Mouse (Mus musculus) ovary, postnatal 36 days (tissue): ENCODE measurements around the gene Fcrla.
"Not testable (repeated sequence)": the region's sequence is repeated elsewhere in the genome, so short reads cannot be mapped to it uniquely, and the experiment has no call there.

Source experiments
- DNase-seq: peaks from one replicate; pipeline ENCODE4 v3.0.0; 2022; ENCODE audit warnings: low spot score, mixed read lengths

Gene Fcrla

DNA sequence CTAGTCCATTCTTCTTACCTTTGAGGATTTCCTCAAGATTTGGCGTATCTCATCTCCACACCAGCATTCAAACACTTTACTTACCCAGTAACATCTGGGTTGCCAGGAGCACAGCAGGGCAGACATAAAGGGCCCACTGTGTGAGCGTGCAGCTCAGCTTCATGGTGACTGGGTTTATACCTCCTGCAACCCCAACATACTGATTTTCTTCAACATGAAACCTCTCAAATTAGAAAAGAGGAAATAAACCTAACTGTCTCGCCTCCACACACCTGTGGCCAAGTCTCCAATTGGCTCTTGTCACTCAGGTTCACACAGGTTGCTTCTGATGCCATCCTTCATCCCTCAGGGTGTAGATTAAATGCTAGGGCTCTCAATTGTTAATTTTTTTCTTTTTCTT lies at the start of gene Fcrla:
Gene Fcrla (minus strand): TSS at position 206 of the 400 bp plus-strand sequence.
- no peak for DNase-seq

DNA sequence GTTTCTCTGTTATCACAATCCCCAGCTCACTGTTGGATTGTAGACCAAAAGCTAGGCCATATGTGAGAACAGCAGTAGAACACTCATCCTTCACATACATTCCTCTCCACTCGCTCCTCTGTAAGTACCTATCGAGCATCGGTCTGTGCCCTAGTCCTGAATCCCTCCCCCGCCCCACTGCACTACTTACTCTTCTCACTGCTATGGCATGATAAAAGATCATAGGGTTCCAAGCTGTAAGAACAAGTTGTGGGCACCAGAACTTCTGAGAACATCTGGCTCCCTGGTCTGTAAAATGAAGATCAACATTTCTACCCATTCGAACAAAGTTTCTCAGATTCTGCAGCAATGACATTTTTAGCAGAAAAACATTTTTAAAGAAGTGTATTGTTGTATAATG lies 49.1 kb upstream of the Fcrla start, which contains the start of gene Fcgr2b:
Gene Fcgr2b (minus strand): TSS at position 101 of the 400 bp plus-strand sequence.
- no peak for DNase-seq

DNA sequence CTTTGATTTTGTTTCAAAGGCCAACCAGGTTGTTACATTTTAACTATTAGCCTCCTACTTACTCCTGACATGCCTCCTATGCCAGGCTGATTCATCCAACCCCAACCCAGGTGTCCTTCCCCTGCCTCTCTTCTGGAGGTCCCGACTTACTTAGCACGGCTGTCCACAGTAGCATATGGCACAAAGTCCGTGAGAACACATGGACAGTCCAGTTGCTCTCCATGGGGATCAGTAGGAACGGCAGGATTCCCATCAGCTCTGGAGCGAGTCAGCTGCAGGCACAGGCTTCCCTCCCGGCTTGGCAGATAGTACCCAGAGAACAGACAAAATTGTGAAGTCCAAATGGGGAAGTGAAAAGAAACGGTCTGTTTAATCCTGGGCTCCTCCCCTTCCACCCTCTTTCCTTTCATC lies 48.4 kb upstream of the Fcrla start:
- DNase-seq: no peak

DNA sequence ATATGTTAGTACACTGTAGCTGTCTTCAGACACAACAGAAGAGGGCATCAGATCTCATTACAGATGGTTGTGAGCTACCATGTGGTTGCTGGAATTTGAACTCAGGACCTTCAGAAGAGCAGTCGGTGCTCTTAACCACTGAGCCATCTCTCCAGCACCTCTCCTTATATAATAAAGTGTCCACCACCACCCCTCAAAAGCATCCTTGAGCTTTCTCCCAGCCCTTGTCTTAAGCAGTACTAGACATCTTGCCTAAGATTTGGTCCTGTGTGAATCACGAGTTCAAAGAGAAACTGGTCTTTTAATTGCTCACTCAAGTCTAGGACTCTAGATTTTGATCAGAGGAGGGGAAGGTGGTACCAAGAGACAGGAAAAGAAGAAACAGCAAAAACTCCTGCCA lies 48.0 kb upstream of the Fcrla start:
- DNase-seq: not testable (repeated sequence)

DNA sequence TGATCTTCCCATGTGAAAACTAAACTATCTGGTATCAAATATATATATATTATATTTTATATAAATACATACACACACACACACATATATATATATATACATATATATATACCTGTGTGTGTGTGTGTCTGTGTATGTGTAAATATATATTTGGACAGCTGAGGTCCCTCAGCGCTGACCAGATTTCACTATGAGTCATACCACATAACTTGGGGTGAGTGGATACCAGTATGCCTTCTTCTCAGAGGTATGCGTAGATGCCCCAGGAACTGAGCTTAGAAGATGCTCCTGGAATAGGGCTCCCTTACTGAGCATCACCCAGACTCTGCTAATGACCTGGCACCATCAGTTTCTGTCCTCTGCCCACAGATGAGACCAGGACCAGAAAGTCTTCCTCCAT lies 47.4 kb upstream of the Fcrla start:
- DNase-seq: no peak

DNA sequence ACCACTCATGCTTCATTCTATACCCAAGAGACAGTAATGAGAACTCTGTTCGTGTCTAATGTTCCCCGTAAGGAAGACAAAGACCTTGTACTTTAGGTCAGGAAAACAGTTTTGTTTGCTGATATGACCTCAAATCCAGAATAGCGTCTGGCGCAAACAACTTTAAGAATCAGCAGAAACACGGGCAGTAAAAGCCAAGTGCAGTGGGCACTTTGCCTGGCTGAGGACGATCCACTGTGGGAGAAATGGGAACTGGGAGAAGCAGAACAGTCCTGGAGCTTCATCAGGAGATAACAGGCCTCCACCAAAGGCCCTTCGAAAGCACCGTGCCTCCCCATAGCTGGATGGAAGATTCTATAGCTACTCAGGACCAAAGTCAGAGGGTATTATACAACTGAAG lies 46.8 kb upstream of the Fcrla start:
- DNase-seq: peak; percentile 40

DNA sequence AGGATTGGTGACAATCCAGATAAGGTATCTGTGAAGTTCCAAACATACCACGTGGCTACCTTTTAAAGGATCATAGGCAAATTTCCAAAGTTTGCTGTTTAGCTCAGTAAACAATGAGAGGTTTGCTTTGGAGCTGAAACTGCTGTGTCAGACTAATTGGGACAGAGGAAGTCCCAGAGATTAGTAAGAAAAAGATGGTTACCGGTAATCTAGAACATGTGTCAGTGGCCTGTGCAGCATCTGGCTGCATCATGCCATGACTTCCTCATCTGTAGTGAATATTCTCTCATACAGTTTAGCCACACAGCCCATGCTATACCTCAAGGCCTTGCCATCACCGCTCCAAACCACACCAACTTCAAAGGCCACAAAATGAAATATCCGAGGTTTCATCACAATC lies 45.6 kb upstream of the Fcrla start:
- DNase-seq: no peak

DNA sequence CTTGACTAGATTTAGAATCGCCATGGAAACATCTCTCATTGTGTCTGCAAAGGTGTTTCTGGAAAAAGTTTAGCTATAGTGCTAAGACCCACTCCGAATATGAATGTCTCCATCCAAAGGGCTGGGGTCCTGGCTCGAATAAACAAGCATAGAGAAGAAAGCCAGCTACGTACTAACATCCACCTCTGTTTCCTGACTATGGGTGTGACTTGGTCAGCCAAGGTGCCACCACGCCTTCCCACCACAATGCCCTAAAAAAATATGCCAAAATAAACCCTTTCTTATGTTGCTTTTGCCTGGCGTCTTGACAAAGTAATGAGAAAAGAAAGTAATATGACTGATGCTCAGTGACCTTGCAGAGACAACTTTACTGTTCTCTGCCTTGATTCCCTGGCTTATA lies 45.1 kb upstream of the Fcrla start:
- DNase-seq: no peak

DNA sequence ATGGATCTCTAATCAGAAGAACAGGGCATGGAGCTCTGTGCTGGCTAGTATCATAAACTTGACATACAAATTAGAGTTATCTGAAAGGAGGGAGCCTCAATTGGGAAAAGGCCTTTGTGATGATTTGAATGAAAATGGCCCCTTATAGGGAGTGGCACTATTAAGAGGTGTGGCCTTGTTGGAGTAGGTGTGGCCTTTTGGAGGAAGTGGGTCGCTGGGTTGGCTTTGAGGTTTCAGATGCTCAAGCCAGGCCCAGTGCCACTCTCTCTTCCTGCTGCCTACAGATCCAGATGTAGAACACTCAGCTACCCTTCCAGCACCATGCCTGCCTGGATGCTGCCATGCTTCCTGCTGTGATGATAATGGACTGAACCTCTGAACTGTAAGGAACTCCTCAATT lies 41.2 kb upstream of the Fcrla start:
- no peak for DNase-seq

DNA sequence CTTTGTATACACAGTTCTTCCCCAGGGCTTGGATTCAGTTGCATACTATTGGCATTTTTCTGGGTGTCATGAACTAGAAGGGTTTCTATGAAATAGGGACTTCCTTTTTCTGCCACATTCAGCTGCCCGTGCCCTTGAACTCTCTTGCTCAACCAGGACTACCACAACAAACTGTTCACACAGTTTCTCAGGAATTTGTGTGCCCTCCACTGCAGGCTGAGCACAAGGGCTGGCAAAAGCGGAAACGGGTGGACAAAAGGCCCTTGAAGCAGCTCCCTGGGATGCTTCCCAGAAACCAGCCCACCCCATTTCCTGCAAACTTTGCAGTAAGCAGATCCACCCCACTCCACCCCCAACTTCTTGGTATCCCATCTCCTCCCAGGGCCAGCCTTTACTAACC lies 40.2 kb upstream of the Fcrla start:
- DNase-seq: no peak

DNA sequence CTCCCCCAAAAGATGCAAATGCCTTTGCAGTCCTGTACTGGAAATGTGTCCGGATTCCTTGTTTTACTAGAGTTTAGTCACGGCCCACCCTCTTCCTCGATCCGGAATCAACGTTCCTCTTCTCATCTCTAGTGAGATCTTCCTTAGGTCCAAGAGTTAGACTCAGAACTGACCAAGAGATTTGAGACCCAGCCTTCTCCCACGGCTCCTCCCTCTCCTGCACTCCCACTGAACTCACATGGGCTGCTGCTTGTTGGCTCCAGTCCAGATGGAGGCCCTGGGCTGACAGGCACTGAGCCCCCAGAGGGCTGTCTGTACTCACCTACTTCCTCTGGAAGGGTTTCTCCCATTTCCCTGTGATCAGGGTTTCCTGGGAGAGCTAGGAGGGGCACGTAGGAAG lies 35.7 kb upstream of the Fcrla start:
- DNase-seq: peak; percentile 21

DNA sequence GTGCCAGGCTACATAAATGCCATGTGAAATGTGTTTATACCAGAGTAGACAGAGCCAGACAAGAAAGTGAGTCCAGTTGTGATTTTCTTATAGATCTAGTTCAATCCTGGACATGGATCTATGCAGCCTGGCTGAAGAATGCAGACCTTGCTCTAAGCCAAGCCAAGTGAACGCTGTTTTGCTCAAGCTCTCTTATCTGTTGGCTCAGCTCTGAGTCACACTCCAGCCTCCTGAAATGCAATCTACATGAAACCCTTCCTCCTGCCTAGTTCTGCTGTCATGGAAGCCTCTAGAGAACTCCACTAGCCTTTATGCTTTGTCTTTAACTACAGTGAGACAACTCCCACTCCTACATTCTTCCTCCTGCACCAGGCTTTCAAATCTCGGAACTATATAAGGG lies 34.9 kb upstream of the Fcrla start:
- DNase-seq: no peak

DNA sequence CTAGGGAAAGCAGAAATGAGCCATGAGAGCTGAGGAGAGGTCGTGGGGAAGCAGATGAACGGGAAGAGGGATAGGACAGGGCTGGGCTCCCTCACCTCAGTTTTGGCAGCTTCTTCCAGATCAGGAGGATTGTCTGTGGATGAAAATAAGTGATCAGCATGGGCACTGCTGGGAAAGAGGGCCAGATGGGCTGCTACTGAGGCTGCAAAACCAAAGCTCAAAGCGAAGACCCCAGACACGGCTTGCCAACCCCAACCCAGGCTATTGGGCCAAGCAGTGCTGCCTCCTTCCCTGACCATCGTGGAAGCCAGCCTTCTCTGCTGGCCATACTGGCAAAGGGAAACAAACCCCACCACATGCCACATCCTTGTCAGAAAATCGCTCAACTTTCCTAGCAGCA lies 33.7 kb upstream of the Fcrla start:
- no peak for DNase-seq

DNA sequence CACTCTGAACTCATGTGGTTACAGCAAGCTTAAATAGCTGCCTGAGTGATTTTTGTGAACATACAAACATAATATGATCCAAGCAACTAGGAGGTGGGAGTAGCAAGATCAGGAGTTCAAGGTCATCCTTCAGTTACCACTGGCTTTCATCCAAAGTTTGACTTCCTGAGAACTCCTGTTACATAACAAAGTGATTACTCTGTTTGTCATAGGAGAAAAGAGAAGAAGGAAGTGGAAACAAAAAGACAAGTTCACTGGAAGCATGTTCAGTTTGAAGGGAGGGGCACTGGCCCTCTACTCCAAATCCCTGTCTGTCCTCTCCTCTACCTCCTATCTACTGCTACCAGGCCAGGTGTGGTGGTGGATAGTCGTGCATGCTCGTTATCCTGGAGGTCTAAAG lies 32.4 kb upstream of the Fcrla start:
- DNase-seq: no peak

DNA sequence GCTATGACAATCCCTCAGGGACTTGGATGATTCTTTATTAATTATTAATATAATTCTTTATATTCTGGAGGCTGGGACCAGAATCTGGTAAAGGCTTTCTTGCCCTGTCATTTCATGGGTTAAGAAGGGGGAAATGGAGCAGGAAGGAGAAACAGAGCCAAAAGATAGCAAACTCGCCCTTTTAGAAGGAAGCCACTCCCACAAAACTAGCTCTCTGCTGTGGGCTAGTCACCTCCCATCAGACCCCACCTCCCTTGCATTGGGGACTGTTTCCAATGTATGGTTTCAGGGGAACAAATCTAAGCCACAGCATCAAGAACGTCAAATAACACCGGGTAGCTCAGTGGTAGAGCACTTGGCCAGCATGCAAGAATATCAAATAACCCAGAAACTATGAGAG lies 30.8 kb upstream of the Fcrla start:
- no peak for DNase-seq

DNA sequence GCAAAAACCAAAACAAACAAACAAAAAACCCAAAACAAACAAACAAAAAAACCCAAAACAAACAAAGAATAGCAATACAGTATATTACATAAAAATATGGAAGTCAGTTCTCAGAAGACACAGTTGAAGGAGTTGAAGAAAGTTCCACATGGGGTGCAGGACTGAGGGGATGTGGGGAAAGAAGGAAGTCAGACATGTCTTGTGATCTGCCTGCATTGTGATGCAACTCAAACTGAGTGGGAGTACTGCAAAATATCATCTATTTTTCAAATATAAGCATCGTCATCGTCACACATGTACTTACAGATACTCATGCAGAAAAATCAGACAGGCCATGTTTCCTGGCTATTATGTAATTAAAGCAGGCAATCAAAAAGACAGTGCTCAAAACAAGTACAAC lies 25.8 kb upstream of the Fcrla start:
- DNase-seq: no peak

DNA sequence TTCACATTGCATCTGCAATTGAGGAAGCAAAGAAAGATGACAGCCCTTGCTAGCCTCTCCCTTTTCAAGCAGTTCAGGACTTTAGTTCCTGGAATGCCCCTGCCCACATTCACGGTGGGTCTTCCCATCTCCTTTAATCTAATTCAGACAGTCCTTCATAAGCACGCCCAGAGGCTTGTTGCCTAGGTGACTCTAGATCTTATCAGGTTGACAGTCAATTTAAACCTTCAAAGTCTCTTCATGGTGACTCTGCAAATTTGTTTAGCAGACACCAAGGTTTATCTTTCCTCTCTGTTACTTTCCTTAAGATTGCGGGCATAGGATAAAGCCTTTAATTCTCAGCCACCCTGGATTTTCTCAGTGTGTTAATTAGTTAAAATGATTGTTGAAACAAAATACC lies 23.4 kb upstream of the Fcrla start:
- no peak for DNase-seq

DNA sequence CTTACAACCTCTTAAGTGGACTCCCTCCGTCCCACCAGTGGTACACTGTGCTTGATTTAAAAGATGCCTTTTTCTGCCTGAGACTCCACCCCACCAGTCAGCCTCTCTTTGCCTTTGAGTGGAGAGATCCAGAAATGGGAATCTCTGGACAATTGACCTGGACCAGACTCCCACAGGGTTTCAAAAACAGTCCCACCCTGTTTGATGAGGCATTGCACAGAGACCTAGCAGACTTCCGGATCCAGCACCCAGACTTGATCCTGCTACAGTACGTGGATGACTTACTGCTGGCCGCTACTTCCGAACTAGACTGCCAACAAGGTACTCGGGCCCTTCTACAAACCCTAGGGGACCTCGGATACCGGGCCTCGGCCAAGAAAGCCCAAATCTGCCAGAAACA lies 17.5 kb upstream of the Fcrla start:
- not testable (repeated sequence) for DNase-seq

DNA sequence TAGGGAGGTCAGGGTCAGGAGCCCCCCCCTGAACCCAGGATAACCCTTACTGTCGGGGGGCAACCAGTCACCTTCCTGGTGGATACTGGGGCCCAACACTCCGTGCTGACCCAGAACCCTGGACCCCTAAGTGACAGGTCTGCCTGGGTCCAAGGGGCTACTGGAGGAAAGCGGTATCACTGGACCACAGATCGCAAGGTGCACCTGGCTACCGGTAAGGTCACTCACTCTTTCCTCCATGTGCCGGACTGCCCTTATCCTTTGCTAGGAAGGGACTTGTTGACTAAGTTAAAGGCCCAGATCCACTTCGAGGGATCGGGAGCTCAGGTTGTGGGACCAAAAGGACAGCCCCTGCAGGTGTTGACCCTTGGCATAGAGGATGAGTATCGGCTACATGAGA lies 16.8 kb upstream of the Fcrla start:
- not testable (repeated sequence) for DNase-seq

DNA sequence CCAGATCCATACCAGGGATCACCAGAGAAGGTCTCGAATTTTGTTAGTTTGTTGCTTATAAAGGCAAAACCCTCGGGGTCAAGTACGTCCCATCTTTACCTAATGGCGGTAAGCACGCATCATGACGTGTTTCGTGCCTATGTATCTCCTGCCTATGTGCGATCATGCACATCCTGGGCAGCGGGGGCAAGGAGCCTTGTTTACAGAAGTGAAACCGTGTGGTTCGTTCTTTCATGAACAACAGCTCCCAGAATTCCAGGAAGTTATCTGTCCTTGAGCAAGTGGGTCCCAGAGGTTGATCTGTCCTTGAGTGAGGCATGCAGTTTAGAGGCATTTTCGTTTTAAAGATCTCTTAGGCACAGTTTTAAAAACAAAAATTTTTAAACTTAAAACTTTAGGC lies 11.9 kb upstream of the Fcrla start:
- DNase-seq: peak; percentile 18

DNA sequence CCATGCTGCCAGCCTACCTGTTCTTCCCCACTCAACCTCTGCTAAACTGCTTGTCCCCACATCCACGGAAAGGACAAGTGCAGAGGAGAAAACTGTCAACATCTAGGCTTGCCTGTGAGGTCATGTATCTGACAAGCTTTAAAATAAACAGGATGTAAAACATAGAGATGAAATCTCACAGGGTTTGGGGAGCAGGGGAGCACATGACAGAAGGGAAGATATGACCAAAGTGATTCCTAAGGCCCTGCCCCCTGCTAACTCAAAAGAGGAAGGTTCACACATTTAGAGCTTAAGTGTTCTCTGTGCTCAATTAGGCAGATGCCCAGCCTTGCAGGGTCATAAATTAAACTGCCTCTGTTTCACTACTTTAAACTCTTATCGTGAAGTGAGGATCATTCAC lies 7.0 kb upstream of the Fcrla start:
- DNase-seq: no peak

DNA sequence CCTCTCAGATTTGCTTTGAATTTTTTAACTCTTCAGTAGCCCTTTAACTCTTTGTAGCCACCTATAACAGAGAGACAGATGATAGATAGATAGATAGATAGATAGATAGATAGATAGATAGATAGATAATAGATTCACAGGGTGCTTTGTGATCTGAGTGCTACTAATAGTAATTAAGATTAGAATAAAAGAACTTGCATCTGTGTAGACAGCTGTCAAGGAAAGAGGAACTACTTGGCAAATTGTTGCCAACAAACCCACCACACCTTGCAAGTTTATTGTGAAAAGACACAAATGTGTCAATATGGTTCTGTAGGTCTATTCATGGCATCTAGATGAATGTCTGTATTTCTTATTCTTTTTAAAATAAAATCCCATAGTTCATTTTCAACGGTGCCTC lies 6.6 kb upstream of the Fcrla start:
- no peak for DNase-seq

DNA sequence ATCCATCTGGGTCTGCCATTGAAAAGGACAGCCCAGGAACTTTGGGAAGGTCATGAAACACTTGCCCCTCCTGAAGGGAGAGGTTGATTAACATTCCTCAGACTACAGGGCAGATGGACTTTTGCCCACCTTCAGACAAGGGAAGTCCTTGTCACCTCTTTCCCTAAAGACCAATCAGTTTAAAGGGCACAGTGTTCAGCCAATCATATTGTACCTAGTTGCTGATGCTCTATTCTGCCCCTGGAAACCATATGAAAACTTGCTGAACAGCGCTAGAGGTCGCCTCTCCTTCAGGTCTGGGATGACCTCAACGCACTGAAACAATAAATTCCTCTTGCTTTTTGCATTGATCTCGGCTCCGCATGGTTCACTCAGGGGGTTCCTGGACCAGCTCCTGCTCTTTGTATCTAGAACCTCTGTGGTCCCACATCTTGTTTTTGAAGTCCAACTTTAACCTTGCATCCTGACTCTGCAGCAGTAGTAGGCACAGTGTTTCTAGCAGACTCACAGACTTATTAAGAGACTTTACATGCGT lies 6.1 kb upstream of the Fcrla start:
- no peak for DNase-seq

DNA sequence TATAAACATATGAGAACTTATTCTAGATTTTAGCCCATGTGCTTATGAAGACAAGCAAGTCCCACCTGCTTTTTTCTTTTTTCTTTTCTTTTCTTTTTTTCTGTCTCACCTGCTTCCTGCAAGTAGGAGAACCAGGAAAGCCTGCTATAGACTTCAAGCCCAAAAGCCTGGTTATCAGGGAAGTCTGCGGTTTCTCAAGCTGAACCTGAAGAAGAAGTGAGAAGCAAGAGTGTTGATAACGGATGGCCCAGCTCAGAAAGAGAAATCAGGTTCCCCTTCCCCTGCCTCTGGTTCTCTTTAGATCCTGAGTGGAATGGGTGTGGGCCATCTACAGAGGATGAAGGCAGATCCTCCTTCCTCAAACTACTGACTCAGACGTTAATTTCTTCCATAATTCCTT lies 4.7 kb upstream of the Fcrla start:
- no peak for DNase-seq

DNA sequence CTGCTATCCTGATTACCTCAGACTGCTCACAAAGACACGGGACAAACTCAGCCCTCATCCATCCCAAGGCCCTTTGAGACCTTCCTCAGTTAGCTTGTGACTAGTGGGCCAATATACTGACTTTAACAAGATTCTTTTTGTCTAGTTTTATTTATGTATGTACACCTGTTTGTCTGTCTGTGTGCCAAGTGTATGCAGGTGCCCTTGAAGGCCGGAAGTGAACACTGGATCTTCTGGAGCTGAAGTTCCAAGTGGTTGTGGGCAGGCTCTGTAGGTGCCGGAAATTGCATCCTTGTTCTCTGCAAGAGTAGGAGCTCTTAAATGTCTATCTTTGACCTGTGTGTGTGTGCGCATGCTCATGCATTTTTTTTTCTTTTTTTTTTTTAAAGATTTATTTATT lies 1.9 kb upstream of the Fcrla start:
- no peak for DNase-seq
